Mouse (Mus musculus) cerebellum, adult 2 months (tissue): ENCODE measurements at regions not wholly inside any gene's neighbourhood (a gene's known extent, or its start where the extent isn't known, plus 50 kb on each side); places are given as distances from the start of the nearest gene placed in this dataset.
"Not testable (repeated sequence)": the region's sequence is repeated elsewhere in the genome, so short reads cannot be mapped to it uniquely, and the experiment has no call there.

Source experiments
- CTCF ChIP-seq: fragments of 200-500 bp; IDR thresholded peaks from 2 replicates; pipeline ENCODE4 v1.5.1; 2011; ENCODE audit warnings: low read depth, mild to moderate bottlenecking, control low read depth, low read length, moderate library complexity, borderline replicate concordance; ENCODE audit not compliant: insufficient read depth
- POLR2A ChIP-seq: fragments of 200-500 bp; IDR thresholded peaks from 2 replicates; pipeline ENCODE4 v1.6.1; 2011; ENCODE audit warnings: low read length, control low read depth, borderline replicate concordance; ENCODE audit not compliant: insufficient read depth

- TF ChIP-seq POLR2A, CTCF: not testable (repeated sequence)
These were observed 156.1 kb downstream of the Rab10 start for GRCm38 (mm10) chr12:3153705-3154104.
